Mouse (Mus musculus): ENCODE measurements around the gene Lcn11. TPM values are rescaled to one million over a fixed set of nuclear protein-coding genes. Genes with fewer than 3 reads are reported as not detected.
"Not testable (repeated sequence)": the region's sequence is repeated elsewhere in the genome, so short reads cannot be mapped to it uniquely, and the experiment has no call there.

Lcn11 gene
- polyA plus RNA-seq, 1 experiment from 2014 or later: not detected

- H3K27me3 ChIP-seq: no peaks in the 10 kb centered on the region
- ATAC-seq (ENCODE audit: low FRiP score, low read depth): no peak
- H3K36me3 ChIP-seq: no peaks in the 10 kb centered on the region
- 63% methylated on average over 4 of the region's 4 CpGs for WGBS
- no peak overlapping the region for H3K9ac ChIP-seq (replicated peaks)
- no peaks in the 10 kb centered on the region; the same call in 1 of the 2 replicates for H3K4me1 ChIP-seq
- no peaks in the 10 kb centered on the region for H3K9me3 ChIP-seq
- H3K27ac ChIP-seq (replicated peaks): no peak overlapping the region
- no peak overlapping the region for H3K4me3 ChIP-seq
- H3K4me2 ChIP-seq (replicated peaks): no peak overlapping the region
Observed at GRCm38 (mm10) chr2:25780921-25781320, 4.1 kb downstream of the Lcn11 start.

GRCm38 (mm10) chr2:25781957-25782356, 5.1 kb downstream of the Lcn11 start, which contains the start of gene Gm13539:
Gm13539 (plus strand) TSS chr2:25782257.
- no peak within 1 kb of the TSS for H3K4me2 ChIP-seq (replicated peaks)
- no peaks in the 10 kb centered on the region; the same call in 1 of the 2 replicates for H3K4me1 ChIP-seq
- 83% methylated on average over 3 of the region's 3 CpGs for WGBS
- no peaks in the 10 kb centered on the region for H3K36me3 ChIP-seq
- H3K27me3 ChIP-seq: no peaks in the 10 kb centered on the region
- H3K9ac ChIP-seq (replicated peaks): no peak within 1 kb of the TSS
- H3K9me3 ChIP-seq: no peaks in the 10 kb centered on the region
- no peak for ATAC-seq (ENCODE audit: low FRiP score, low read depth)
- H3K27ac ChIP-seq (replicated peaks): no peak within 1 kb of the TSS
- no peak within 1 kb of the TSS for H3K4me3 ChIP-seq

GRCm38 (mm10) chr2:25785573-25786322, 8.9 kb downstream of the Lcn11 start:
- H3K27ac ChIP-seq (replicated peaks): no peak overlapping the region
- no peak for ATAC-seq (ENCODE audit: low FRiP score, low read depth)
- no peaks in the 10 kb centered on the region for H3K27me3 ChIP-seq
- no peak overlapping the region for H3K4me3 ChIP-seq
- no peak overlapping the region for H3K4me2 ChIP-seq (replicated peaks)
- H3K9ac ChIP-seq (replicated peaks): no peak overlapping the region
- WGBS: 71% methylated on average over 5 of the region's 5 CpGs
- H3K36me3 ChIP-seq: no peaks in the 10 kb centered on the region
- H3K4me1 ChIP-seq: no peaks in the 10 kb centered on the region; the same call in 1 of the 2 replicates
- H3K9me3 ChIP-seq: no peaks in the 10 kb centered on the region

GRCm38 (mm10) chr2:25789092-25789491, 12.3 kb downstream of the Lcn11 start:
- Histone ChIP-seq H3K4me3 (no peak overlapping the region), H3K27ac (replicated peaks) (no peak overlapping the region), H3K4me1 (no peaks in the 10 kb centered on the region; the same call in 1 of the 2 replicates), H3K9me3 (no peaks in the 10 kb centered on the region), H3K9ac (replicated peaks) (no peak overlapping the region), H3K36me3 (no peaks in the 10 kb centered on the region), H3K4me2 (replicated peaks) (no peak overlapping the region), H3K27me3 (no peaks in the 10 kb centered on the region)
- 89% methylated on average over 3 of the region's 3 CpGs for WGBS
- no peak for ATAC-seq (ENCODE audit: low FRiP score, low read depth)

GRCm38 (mm10) chr2:25797635-25798034, 20.8 kb downstream of the Lcn11 start:
- no peak overlapping the region for H3K4me3 ChIP-seq

GRCm38 (mm10) chr2:25798065-25798464, 21.2 kb downstream of the Lcn11 start:
- H3K27me3 ChIP-seq: no peaks in the 10 kb centered on the region
- H3K4me1 ChIP-seq: 0 out of 2 replicates have a peak, but pooled peaks cover 6% of the 10 kb centered on the region
- H3K9ac ChIP-seq (replicated peaks): no peak overlapping the region
- H3K4me3 ChIP-seq: no peak overlapping the region
- ATAC-seq (ENCODE audit: low FRiP score, low read depth): no peak
- H3K4me2 ChIP-seq (replicated peaks): no peak overlapping the region
- H3K9me3 ChIP-seq: no peaks in the 10 kb centered on the region
- no peaks in the 10 kb centered on the region for H3K36me3 ChIP-seq
- WGBS: 36% methylated on average over 5 of the region's 5 CpGs
- no peak overlapping the region for H3K27ac ChIP-seq (replicated peaks)

More at GRCm38 (mm10) chr2:25797635-25798034, 20.8 kb downstream of the Lcn11 start:
- Histone ChIP-seq H3K4me2 (replicated peaks) (no peak overlapping the region), H3K27ac (replicated peaks) (no peak overlapping the region), H3K9me3 (no peaks in the 10 kb centered on the region), H3K4me1 (0 out of 2 replicates have a peak, but pooled peaks cover 6% of the 10 kb centered on the region), H3K36me3 (no peaks in the 10 kb centered on the region), H3K27me3 (no peaks in the 10 kb centered on the region), H3K9ac (replicated peaks) (no peak overlapping the region)
- no peak for ATAC-seq (ENCODE audit: low FRiP score, low read depth)
- WGBS: 50% methylated on average over 2 of the region's 2 CpGs

- Histone ChIP-seq H3K4me1 (no peaks in the 10 kb centered on the region), H3K27me3 (no peaks in the 10 kb centered on the region), H3K27ac (replicated peaks) (no peak overlapping the region), H3K4me3 (no peak overlapping the region), H3K9me3 (no peaks in the 10 kb centered on the region), H3K4me2 (replicated peaks) (no peak overlapping the region), H3K36me3 (no peaks in the 10 kb centered on the region), H3K9ac (replicated peaks) (no peak overlapping the region)
- 81% methylated on average over 2 of the region's 2 CpGs for WGBS
- no peak for ATAC-seq (ENCODE audit: low FRiP score, low read depth)
Observed at GRCm38 (mm10) chr2:25811711-25812110, 34.9 kb downstream of the Lcn11 start.

- Histone ChIP-seq H3K4me1 (no peaks in the 10 kb centered on the region), H3K27ac (replicated peaks) (no peak overlapping the region), H3K9ac (replicated peaks) (no peak overlapping the region), H3K36me3 (no peaks in the 10 kb centered on the region), H3K4me3 (no peak overlapping the region), H3K9me3 (no peaks in the 10 kb centered on the region), H3K27me3 (no peaks in the 10 kb centered on the region), H3K4me2 (replicated peaks) (no peak overlapping the region)
- WGBS: 84% methylated on average over 5 of the region's 5 CpGs
- ATAC-seq (ENCODE audit: low FRiP score, low read depth): no peak
Observed at GRCm38 (mm10) chr2:25813364-25813763, 36.5 kb downstream of the Lcn11 start.

GRCm38 (mm10) chr2:25815748-25816147, 38.9 kb downstream of the Lcn11 start, which contains the start of gene Glt6d1:
Glt6d1 (minus strand) TSS chr2:25815848.
- H3K4me2 ChIP-seq (replicated peaks); H3K27ac ChIP-seq (replicated peaks); H3K9me3 ChIP-seq; H3K36me3 ChIP-seq; ATAC-seq (ENCODE audit: low FRiP score, low read depth); H3K9ac ChIP-seq (replicated peaks); H3K27me3 ChIP-seq; H3K4me3 ChIP-seq; H3K4me1 ChIP-seq: not testable (repeated sequence)
- WGBS: 81% methylated on average over 1 of the region's 1 CpGs

- no peak within 1 kb of the TSS for H3K9ac ChIP-seq (replicated peaks)
- no peaks in the 10 kb centered on the region for H3K27me3 ChIP-seq
- WGBS: 92% methylated on average over 1 of the region's 1 CpGs
- no peak for ATAC-seq (ENCODE audit: low FRiP score, low read depth)
- H3K4me2 ChIP-seq (replicated peaks): no peak within 1 kb of the TSS
- H3K27ac ChIP-seq (replicated peaks): no peak within 1 kb of the TSS
- H3K4me3 ChIP-seq: no peak within 1 kb of the TSS
- no peaks in the 10 kb centered on the region for H3K36me3 ChIP-seq
- H3K9me3 ChIP-seq: no peaks in the 10 kb centered on the region
- H3K4me1 ChIP-seq: no peaks in the 10 kb centered on the region
Observed at GRCm38 (mm10) chr2:25822806-25823205, 46.0 kb downstream of the Lcn11 start, which contains the start of gene Lcn9. Lcn9 (plus strand) TSS chr2:25823153.

- Histone ChIP-seq H3K9me3 (no peaks in the 10 kb centered on the region), H3K27me3 (no peaks in the 10 kb centered on the region), H3K27ac (replicated peaks) (no peak overlapping the region), H3K4me1 (no peaks in the 10 kb centered on the region), H3K4me2 (replicated peaks) (no peak overlapping the region), H3K9ac (replicated peaks) (no peak overlapping the region), H3K4me3 (no peak overlapping the region), H3K36me3 (no peaks in the 10 kb centered on the region)
- 89% methylated on average over 3 of the region's 3 CpGs for WGBS
- no peak for ATAC-seq (ENCODE audit: low FRiP score, low read depth)
Observed at GRCm38 (mm10) chr2:25824751-25825150, 47.9 kb downstream of the Lcn11 start.

GRCm38 (mm10) chr2:25828344-25828947, 51.6 kb downstream of the Lcn11 start:
- Histone ChIP-seq H3K9me3 (no peaks in the 10 kb centered on the region), H3K9ac (replicated peaks) (no peak overlapping the region), H3K4me2 (replicated peaks) (no peak overlapping the region), H3K4me3 (no peak overlapping the region), H3K27ac (replicated peaks) (no peak overlapping the region), H3K4me1 (no peaks in the 10 kb centered on the region), H3K27me3 (no peaks in the 10 kb centered on the region), H3K36me3 (no peaks in the 10 kb centered on the region)
- 80% methylated on average over 8 of the region's 8 CpGs for WGBS
- no peak for ATAC-seq (ENCODE audit: low FRiP score, low read depth)

Measured in midbrain, embryonic 12.5 days (tissue).